Mouse (Mus musculus): ENCODE results near the gene Krt4.

Gene Krt4

GRCm38 (mm10) chr15:101924635-101925034 lies at the start of gene Krt4:
Krt4 (minus strand) TSS chr15:101924735.
- no peak for DNase-seq (ENCODE audit: extremely low read depth, low read depth)

GRCm38 (mm10) chr15:101973414-101974077 lies 49.0 kb upstream of the Krt4 start:
- DNase-seq (ENCODE audit: extremely low read depth, low read depth), result peak; percentile 81

DNA sequence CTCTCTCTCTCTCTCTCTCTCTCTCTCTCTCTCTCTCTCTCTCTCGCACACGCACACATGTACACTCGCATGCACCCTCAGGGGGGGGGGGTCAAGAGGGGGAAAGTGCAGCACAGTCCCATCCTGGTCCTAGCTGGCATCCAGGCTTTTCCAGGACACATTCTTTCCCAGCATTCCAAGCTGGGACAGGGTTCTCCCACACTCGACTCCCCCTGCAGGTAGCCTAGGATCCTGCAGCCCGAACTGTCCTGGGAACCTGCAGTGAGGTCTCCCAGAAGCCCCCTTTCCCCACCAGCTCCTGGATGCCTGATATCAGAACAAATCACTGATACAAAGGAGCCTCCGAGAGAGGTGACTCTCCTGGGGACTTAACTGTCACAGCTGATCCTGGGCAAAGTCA lies 46.0 kb upstream of the Krt4 start:
- DNase-seq (ENCODE audit: extremely low read depth, low read depth), result no peak

GRCm38 (mm10) chr15:101966808-101967207 lies 42.3 kb upstream of the Krt4 start:
- DNase-seq (ENCODE audit: extremely low read depth, low read depth), result no peak

DNA sequence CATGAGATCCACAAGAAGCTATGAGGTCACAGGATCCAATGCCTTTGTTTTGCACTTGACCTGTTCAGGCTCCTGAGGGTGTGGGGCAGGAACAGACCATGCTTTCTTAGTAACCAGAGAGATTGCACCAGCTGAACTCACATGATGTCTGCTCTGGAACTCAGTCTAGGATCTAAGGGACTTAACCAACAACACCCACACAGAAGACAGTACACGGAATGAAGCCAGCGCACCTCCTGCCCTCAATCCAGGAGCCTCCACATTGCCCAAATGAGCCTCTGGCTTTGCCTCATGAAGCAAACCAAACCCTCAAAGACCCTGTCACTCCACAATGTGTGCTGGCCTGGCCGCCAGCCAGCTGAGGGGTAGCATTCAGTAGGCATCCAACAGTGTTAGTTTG lies 34.4 kb upstream of the Krt4 start:
- no peak for DNase-seq (ENCODE audit: extremely low read depth, low read depth)

DNA sequence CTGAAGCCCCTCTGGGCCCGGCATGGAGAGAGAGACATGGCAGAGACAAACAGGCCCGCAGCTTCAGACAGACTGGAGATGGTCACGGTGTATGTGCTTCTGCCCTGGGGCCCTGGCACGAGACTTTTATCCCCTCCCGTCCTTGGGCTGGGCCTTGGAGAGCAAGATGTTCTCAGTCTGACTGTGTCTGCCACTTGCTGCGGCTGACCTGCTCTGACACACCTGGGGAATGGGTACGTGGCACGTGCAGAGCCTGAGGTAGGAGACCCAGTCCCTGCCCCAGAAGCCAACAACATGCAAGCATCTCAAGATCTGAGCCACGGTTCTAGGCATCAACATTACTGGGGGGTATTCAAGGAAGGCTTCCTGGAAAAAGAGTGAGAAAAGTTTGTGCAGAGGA lies 29.7 kb upstream of the Krt4 start, which contains the start of gene Krt78:
TSS of gene Krt78 (minus strand) at position 101 of the 400 bp plus-strand sequence.
- DNase-seq (ENCODE audit: extremely low read depth, low read depth), result no peak

- DNase-seq (ENCODE audit: extremely low read depth, low read depth), result no peak
Measured at GRCm38 (mm10) chr15:101952733-101953474, 28.4 kb upstream of the Krt4 start.

- no peak for DNase-seq (ENCODE audit: extremely low read depth, low read depth)
Measured at GRCm38 (mm10) chr15:101945430-101945829, 20.9 kb upstream of the Krt4 start.

- DNase-seq (ENCODE audit: extremely low read depth, low read depth), result no peak
Measured at GRCm38 (mm10) chr15:101941948-101942347, 17.4 kb upstream of the Krt4 start.

GRCm38 (mm10) chr15:101940274-101940829 lies 15.8 kb upstream of the Krt4 start, which contains the start of gene Krt79:
Krt79 (minus strand) TSS chr15:101940324.
- DNase-seq (ENCODE audit: extremely low read depth, low read depth), result no peak

GRCm38 (mm10) chr15:101938600-101939308 lies 14.2 kb upstream of the Krt4 start:
- DNase-seq (ENCODE audit: extremely low read depth, low read depth), result no peak

- no peak for DNase-seq (ENCODE audit: extremely low read depth, low read depth)
Measured at GRCm38 (mm10) chr15:101933024-101933423, 8.5 kb upstream of the Krt4 start.

GRCm38 (mm10) chr15:101929666-101930065 lies 5.1 kb upstream of the Krt4 start:
- no peak for DNase-seq (ENCODE audit: extremely low read depth, low read depth)

GRCm38 (mm10) chr15:101929087-101929486 lies 4.6 kb upstream of the Krt4 start:
- DNase-seq (ENCODE audit: extremely low read depth, low read depth), result no peak

DNA sequence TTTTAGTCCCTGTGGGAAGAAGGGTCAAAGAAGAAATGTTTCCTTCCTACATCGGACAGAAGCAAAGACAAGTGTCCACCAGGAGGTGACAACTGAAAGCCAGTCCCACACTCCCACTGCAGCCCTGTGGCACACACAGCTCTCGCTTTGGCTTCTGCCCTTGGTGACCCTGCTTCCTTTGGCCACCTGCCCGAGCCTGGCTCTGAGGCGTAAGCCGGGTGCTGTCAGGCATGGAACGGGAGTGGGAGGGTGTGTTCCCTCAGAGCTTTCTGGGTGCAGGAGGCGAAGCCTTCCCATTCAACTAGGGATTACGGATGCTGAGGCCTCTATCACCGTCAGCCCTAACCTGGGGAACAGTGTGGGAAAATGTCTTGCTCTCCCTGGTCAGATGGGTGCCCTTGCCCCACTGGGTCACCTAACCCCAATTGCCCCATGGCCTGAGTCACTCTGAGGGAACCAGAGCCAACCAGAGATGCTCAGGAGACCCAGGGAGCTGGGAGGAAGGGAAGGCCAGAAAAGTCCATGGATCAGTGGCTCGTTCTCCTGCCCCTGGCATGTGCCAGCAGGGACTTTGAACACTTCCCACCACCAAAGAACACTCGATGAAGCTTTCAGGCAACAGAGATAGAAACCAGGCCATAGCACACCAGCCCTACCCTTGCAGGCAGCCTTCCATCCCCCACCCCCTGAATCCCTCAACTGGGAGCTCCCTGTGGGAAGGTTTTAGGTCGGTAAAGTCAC lies 3.0 kb upstream of the Krt4 start:
- DNase-seq (ENCODE audit: extremely low read depth, low read depth), result no peak

GRCm38 (mm10) chr15:101925041-101925440 lies 506 bp upstream of the Krt4 start:
- no peak for DNase-seq (ENCODE audit: extremely low read depth, low read depth)

- no peak for DNase-seq (ENCODE audit: extremely low read depth, low read depth)
Measured at GRCm38 (mm10) chr15:101922296-101922695, 2.2 kb downstream of the Krt4 start.

GRCm38 (mm10) chr15:101916072-101916471 lies 8.5 kb downstream of the Krt4 start:
- no peak for DNase-seq (ENCODE audit: extremely low read depth, low read depth)

GRCm38 (mm10) chr15:101904849-101905248 lies 19.7 kb downstream of the Krt4 start:
- DNase-seq (ENCODE audit: extremely low read depth, low read depth), result no peak

GRCm38 (mm10) chr15:101902171-101903149 lies 22.1 kb downstream of the Krt4 start:
- no peak for DNase-seq (ENCODE audit: extremely low read depth, low read depth)

Measured in MEL-GATA-1-ER (cell line).